Mouse (Mus musculus) liver, embryonic 14.5 days (tissue): ENCODE data around the gene Clcn5.

Source experiments
- CTCF ChIP-seq: IDR thresholded peaks from 2 replicates; pipeline ENCODE4 v1.5.1; 2016; ENCODE audit warnings: antibody characterized with exemption, low read depth, control low read depth
- EP300 ChIP-seq: IDR thresholded peaks from 2 replicates; pipeline ENCODE4 v1.6.1; 2016; ENCODE audit warnings: antibody characterized with exemption, low read depth

DNA sequence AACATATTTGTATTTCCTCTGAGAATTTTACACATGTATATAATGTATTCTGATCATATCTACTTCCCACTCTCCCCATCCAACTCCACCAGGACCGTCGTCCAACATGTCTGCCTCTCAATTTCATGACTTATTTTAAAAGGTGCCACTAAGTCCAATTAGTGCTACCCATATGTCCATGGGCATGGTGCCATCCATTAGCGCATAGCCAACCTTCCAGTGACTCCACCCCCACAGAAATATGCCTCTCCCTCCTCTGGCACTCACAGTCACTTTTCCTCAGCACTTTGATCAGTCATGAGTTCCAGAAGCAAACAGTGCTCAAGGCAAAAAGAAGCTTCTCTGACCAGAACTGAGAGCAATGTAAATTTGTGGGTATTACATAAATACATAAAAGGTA lies 204.3 kb downstream of the Clcn5 start:
- TF ChIP-seq CTCF (no peak), EP300 (no peak)
